Mouse (Mus musculus): ENCODE results near the gene Lrmp. TPM values are rescaled to one million over a fixed set of nuclear protein-coding genes. Genes with fewer than 3 reads are reported as not detected.
A peak's percentile ranks its signal among the peaks of the same experiment; 100 is the strongest.

The Lrmp gene
- 1.6 and 2.5 TPM in 2 replicates for polyA plus RNA-seq (2012; rRNA removed)

DNA sequence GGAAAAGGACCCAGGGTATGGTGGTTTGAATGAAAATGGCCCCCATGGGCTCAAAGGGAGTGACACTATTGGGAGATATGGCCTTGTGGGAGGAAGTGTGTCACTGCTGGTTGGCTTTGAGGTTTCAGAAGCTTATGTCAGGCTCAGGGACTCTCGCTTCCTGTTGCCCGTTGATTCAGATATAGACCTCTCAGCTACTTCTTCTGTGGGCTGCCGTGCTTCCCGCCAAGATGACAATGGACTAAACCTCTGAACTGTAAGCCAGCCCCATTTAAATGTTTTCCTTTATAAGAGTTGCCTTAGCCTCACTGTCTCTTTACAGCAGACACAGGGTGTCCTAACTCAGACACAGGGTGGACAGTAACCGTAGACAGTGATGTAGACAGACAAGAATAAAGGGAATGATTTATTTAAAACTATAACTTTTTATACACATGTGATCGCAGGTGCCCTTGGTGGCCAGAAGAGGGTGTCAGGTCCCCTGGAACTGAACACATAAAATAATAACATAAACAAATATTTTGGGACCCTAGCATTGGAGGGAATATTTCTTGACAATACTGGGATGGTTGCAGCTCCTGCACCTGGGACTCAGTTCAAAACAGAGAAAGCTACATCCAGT, at the start of gene Lrmp:
TSS of gene Lrmp (plus strand) at position 178 of the 622 bp plus-strand sequence.
- no peak within 1 kb of the TSS for H3K4me3 ChIP-seq (ENCODE audit: insufficient read depth, low read length)
- H3K27ac ChIP-seq (ENCODE audit: insufficient read depth, low read length), result no peak within 1 kb of the TSS
- TF ChIP-seq CTCF (IDR thresholded peaks at IDR 0.05; ENCODE audit: extremely low read depth, insufficient read depth, low read length) (no peak), POLR2A (IDR thresholded peaks at IDR 0.05; ENCODE audit: extremely low read depth, insufficient read depth, low read length) (no peak)
- no peaks in the 10 kb centered on the region for H3K4me1 ChIP-seq (ENCODE audit: control insufficient read depth, insufficient read depth, low read length)

GRCm38 (mm10) chr6:145066416-145066815, 49.0 kb upstream of the Lrmp start:
- no peak for TF ChIP-seq CTCF (IDR thresholded peaks at IDR 0.05; ENCODE audit: extremely low read depth, insufficient read depth, low read length)
- TF ChIP-seq POLR2A (IDR thresholded peaks at IDR 0.05; ENCODE audit: extremely low read depth, insufficient read depth, low read length), result no peak
- Histone ChIP-seq H3K4me1 (ENCODE audit: control insufficient read depth, insufficient read depth, low read length) (no peaks in the 10 kb centered on the region), H3K4me3 (ENCODE audit: insufficient read depth, low read length) (no peak overlapping the region), H3K27ac (ENCODE audit: insufficient read depth, low read length) (no peak overlapping the region)

GRCm38 (mm10) chr6:145067679-145068078, 47.8 kb upstream of the Lrmp start:
- Histone ChIP-seq H3K4me3 (ENCODE audit: insufficient read depth, low read length) (no peak overlapping the region), H3K4me1 (ENCODE audit: control insufficient read depth, insufficient read depth, low read length) (no peaks in the 10 kb centered on the region), H3K27ac (ENCODE audit: insufficient read depth, low read length) (no peak overlapping the region)
- TF ChIP-seq POLR2A (IDR thresholded peaks at IDR 0.05; ENCODE audit: extremely low read depth, insufficient read depth, low read length) (no peak), CTCF (IDR thresholded peaks at IDR 0.05; ENCODE audit: extremely low read depth, insufficient read depth, low read length) (no peak)

DNA sequence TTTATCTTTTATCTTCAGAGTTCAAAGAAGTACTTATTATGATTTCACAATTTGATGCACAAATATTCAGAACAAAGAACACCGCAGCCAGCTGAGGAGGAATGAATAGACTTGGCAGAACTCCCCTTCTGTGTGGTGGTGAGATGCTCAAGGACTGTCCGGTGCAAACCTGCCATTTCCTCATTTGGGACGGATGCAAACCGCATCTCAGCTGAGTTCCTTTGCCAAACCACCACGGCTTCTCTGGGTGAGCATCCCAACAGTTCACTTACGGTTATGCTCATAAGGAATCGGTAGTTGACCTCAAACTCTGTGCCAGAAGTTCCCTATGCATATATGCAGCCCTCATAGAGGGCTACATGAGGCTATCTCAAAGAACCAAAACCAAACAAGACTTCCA, 46.1 kb upstream of the Lrmp start:
- TF ChIP-seq CTCF (IDR thresholded peaks at IDR 0.05; ENCODE audit: extremely low read depth, insufficient read depth, low read length) (no peak), POLR2A (IDR thresholded peaks at IDR 0.05; ENCODE audit: extremely low read depth, insufficient read depth, low read length) (no peak)
- no peak overlapping the region for H3K27ac ChIP-seq (ENCODE audit: insufficient read depth, low read length)
- H3K4me1 ChIP-seq (ENCODE audit: control insufficient read depth, insufficient read depth, low read length), result no peaks in the 10 kb centered on the region
- H3K4me3 ChIP-seq (ENCODE audit: insufficient read depth, low read length), result no peak overlapping the region

GRCm38 (mm10) chr6:145069921-145070320, 45.5 kb upstream of the Lrmp start:
- Histone ChIP-seq H3K27ac (ENCODE audit: insufficient read depth, low read length) (no peak overlapping the region), H3K4me3 (ENCODE audit: insufficient read depth, low read length) (no peak overlapping the region), H3K4me1 (ENCODE audit: control insufficient read depth, insufficient read depth, low read length) (no peaks in the 10 kb centered on the region)
- TF ChIP-seq POLR2A (IDR thresholded peaks at IDR 0.05; ENCODE audit: extremely low read depth, insufficient read depth, low read length) (no peak), CTCF (IDR thresholded peaks at IDR 0.05; ENCODE audit: extremely low read depth, insufficient read depth, low read length) (no peak)

DNA sequence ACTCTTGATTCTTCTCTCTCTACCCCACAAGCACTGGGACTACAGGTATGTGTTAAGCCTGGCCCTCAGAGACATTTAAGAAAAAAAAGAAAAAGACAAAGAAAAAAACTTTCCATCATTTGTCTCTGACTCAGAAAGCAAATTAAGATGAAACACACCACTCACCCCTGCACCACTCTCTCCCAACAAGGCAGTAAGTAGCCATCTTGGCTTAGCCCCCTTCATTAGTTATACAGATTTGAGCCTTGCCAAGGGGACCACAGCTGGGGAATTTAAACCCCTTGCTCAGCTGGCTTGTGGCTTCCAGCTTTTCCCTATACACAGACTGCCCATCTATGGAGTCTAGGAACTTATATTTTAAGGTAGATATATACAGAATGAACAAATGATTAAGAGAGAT, 41.0 kb upstream of the Lrmp start:
- TF ChIP-seq POLR2A (IDR thresholded peaks at IDR 0.05; ENCODE audit: extremely low read depth, insufficient read depth, low read length) (no peak), CTCF (IDR thresholded peaks at IDR 0.05; ENCODE audit: extremely low read depth, insufficient read depth, low read length) (no peak)
- Histone ChIP-seq H3K4me3 (ENCODE audit: insufficient read depth, low read length) (no peak overlapping the region; the same call in 1 of the 2 replicates), H3K4me1 (ENCODE audit: control insufficient read depth, insufficient read depth, low read length) (no peaks in the 10 kb centered on the region), H3K27ac (ENCODE audit: insufficient read depth, low read length) (no peak overlapping the region)

DNA sequence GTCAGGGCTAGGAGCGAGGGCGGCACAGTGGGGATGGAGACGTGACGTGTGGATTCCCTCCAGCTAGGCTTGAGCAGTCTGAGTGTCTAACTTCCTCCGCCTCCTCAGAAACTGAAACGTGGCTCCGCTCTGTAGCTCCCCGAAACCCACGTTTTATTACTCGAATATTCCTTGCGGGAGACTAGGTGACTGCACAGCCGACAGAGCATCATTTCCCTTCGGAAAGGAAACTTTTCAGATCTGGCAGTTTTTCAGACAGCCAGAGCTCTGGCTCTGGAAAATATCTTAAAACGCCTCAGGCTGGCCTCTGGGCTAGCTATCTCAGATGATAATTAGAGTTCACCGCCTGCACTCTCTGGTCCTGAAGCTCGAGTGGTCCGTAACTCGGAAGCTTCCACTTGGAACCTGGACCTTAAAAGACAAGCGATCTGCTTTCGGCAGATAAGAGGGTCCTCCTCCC, 40.3 kb upstream of the Lrmp start:
- H3K4me1 ChIP-seq (ENCODE audit: control insufficient read depth, insufficient read depth, low read length), result no peaks in the 10 kb centered on the region
- peak overlapping the region; percentile 36 for H3K4me3 ChIP-seq (ENCODE audit: insufficient read depth, low read length)
- H3K27ac ChIP-seq (ENCODE audit: insufficient read depth, low read length), result no peak overlapping the region
- no peak for TF ChIP-seq CTCF (IDR thresholded peaks at IDR 0.05; ENCODE audit: extremely low read depth, insufficient read depth, low read length)
- TF ChIP-seq POLR2A (IDR thresholded peaks at IDR 0.05; ENCODE audit: extremely low read depth, insufficient read depth, low read length), result no peak

DNA sequence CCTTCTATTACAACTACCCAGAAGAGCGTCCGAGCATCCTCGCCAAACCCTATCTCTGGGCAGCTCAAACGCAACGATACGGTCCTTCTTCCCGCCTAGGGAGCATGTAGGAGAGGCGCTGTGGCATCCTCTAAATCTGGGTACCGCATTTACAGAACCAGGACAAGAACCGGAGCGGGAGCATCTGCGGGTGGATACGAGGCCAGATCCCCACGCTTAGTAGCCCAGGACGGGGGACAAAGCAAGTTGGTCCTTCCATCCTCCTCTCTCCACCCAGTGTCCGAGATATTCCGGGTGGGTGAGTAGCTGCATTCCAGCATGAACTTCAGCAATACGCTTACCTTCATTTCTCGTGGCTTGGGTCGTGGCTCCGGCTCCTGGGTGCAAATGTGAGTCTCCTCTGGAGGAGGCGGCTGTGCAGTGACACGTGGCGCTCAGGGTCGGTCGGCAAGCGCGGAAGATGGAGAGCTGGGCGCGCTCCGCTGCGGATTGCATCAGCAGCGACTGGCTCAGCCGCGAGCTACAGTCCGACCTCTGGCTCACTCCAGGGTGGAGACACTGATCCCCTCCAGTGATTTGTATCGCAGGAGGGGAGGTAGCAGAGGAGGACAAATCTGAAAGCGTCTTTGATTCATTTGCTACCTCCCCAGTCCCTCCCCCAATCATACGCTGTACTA, 39.8 kb upstream of the Lrmp start, which contains the start of gene Bcat1:
TSS of gene Bcat1 (minus strand) at position 637 of the 677 bp plus-strand sequence.
- Histone ChIP-seq H3K27ac (ENCODE audit: insufficient read depth, low read length) (no peak within 1 kb of the TSS), H3K4me1 (ENCODE audit: control insufficient read depth, insufficient read depth, low read length) (no peaks in the 10 kb centered on the region), H3K4me3 (ENCODE audit: insufficient read depth, low read length) (peak within 1 kb of the TSS; percentile 36)
- TF ChIP-seq POLR2A (IDR thresholded peaks at IDR 0.05; ENCODE audit: extremely low read depth, insufficient read depth, low read length) (no peak), CTCF (IDR thresholded peaks at IDR 0.05; ENCODE audit: extremely low read depth, insufficient read depth, low read length) (no peak)

GRCm38 (mm10) chr6:145076286-145076685, 39.2 kb upstream of the Lrmp start:
- peak overlapping the region; percentile 36; the same call in 1 of the 2 replicates for H3K4me3 ChIP-seq (ENCODE audit: insufficient read depth, low read length)
- TF ChIP-seq POLR2A (IDR thresholded peaks at IDR 0.05; ENCODE audit: extremely low read depth, insufficient read depth, low read length) (no peak), CTCF (IDR thresholded peaks at IDR 0.05; ENCODE audit: extremely low read depth, insufficient read depth, low read length) (no peak)
- no peak overlapping the region for H3K27ac ChIP-seq (ENCODE audit: insufficient read depth, low read length)
- H3K4me1 ChIP-seq (ENCODE audit: control insufficient read depth, insufficient read depth, low read length), result no peaks in the 10 kb centered on the region
